Mouse (Mus musculus): ENCODE measurements around the gene Phf19. TPM values are rescaled to one million over a fixed set of nuclear protein-coding genes. Genes with fewer than 3 reads are reported as not detected.

Phf19 gene
- polyA plus RNA-seq, 1 experiment from 2014 or later = 3.9 TPM

GRCm38 (mm10) chr2:34903652-34904405 lies 10.0 kb downstream of the Phf19 start:
- H3K27ac ChIP-seq (ENCODE audit: low read depth, low read length) = no peak overlapping the region
- WGBS = 85% methylated on average over 4 of the region's 4 CpGs
- no peak overlapping the region for H3K4me3 ChIP-seq (ENCODE audit: low read depth, low read length)
- no peaks in the 10 kb centered on the region for H3K27me3 ChIP-seq (ENCODE audit: control insufficient read depth, insufficient read depth, low read length)
- H3K4me2 ChIP-seq = no peak overlapping the region
- H3K9ac ChIP-seq (ENCODE audit: low read length) = no peak overlapping the region
- H3K4me1 ChIP-seq (ENCODE audit: control insufficient read depth, insufficient read depth, low read length) = no peaks in the 10 kb centered on the region; the same call in 1 of the 2 replicates
- peak; percentile 74 for DNase-seq (ENCODE audit: low spot score, missing footprints)
- no peaks in the 10 kb centered on the region for H3K9me3 ChIP-seq (ENCODE audit: control insufficient read depth, low read length)
- ATAC-seq (ENCODE audit: low FRiP score) = no peak
- H3K36me3 ChIP-seq (ENCODE audit: control insufficient read depth, insufficient read depth, low read length) = no peaks in the 10 kb centered on the region

GRCm38 (mm10) chr2:34903191-34903590 lies 10.6 kb downstream of the Phf19 start:
- Histone ChIP-seq H3K36me3 (ENCODE audit: control insufficient read depth, insufficient read depth, low read length) (no peaks in the 10 kb centered on the region), H3K27me3 (ENCODE audit: control insufficient read depth, insufficient read depth, low read length) (no peaks in the 10 kb centered on the region), H3K9me3 (ENCODE audit: control insufficient read depth, low read length) (no peaks in the 10 kb centered on the region), H3K4me2 (no peak overlapping the region), H3K27ac (ENCODE audit: low read depth, low read length) (no peak overlapping the region), H3K4me3 (ENCODE audit: low read depth, low read length) (no peak overlapping the region), H3K4me1 (ENCODE audit: control insufficient read depth, insufficient read depth, low read length) (no peaks in the 10 kb centered on the region; the same call in 1 of the 2 replicates), H3K9ac (ENCODE audit: low read length) (no peak overlapping the region)
- peak; percentile 2 for DNase-seq (ENCODE audit: low spot score, missing footprints)
- no peak for ATAC-seq (ENCODE audit: low FRiP score)
- whole genome bisulfite sequencing = 91% methylated on average over 7 of the region's 7 CpGs

GRCm38 (mm10) chr2:34902731-34903130 lies 11.1 kb downstream of the Phf19 start:
- Histone ChIP-seq H3K4me3 (ENCODE audit: low read depth, low read length) (no peak overlapping the region), H3K4me1 (ENCODE audit: control insufficient read depth, insufficient read depth, low read length) (no peaks in the 10 kb centered on the region; the same call in 1 of the 2 replicates), H3K36me3 (ENCODE audit: control insufficient read depth, insufficient read depth, low read length) (no peaks in the 10 kb centered on the region), H3K9me3 (ENCODE audit: control insufficient read depth, low read length) (no peaks in the 10 kb centered on the region), H3K27me3 (ENCODE audit: control insufficient read depth, insufficient read depth, low read length) (no peaks in the 10 kb centered on the region), H3K9ac (ENCODE audit: low read length) (no peak overlapping the region), H3K4me2 (no peak overlapping the region), H3K27ac (ENCODE audit: low read depth, low read length) (no peak overlapping the region)
- WGBS = 89% methylated on average over 6 of the region's 6 CpGs
- DNase-seq (ENCODE audit: low spot score, missing footprints) (peak; percentile 47), ATAC-seq (ENCODE audit: low FRiP score) (no peak)

GRCm38 (mm10) chr2:34901726-34902125 lies 12.1 kb downstream of the Phf19 start:
- H3K36me3 ChIP-seq (ENCODE audit: control insufficient read depth, insufficient read depth, low read length) = no peaks in the 10 kb centered on the region
- H3K9ac ChIP-seq (ENCODE audit: low read length) = no peak overlapping the region
- no peak overlapping the region for H3K4me3 ChIP-seq (ENCODE audit: low read depth, low read length)
- no peak overlapping the region for H3K4me2 ChIP-seq
- H3K4me1 ChIP-seq (ENCODE audit: control insufficient read depth, insufficient read depth, low read length) = no peaks in the 10 kb centered on the region; the same call in 1 of the 2 replicates
- WGBS = 81% methylated on average over 4 of the region's 4 CpGs
- H3K27ac ChIP-seq (ENCODE audit: low read depth, low read length) = no peak overlapping the region
- no peaks in the 10 kb centered on the region for H3K27me3 ChIP-seq (ENCODE audit: control insufficient read depth, insufficient read depth, low read length)
- no peaks in the 10 kb centered on the region for H3K9me3 ChIP-seq (ENCODE audit: control insufficient read depth, low read length)
- DNase-seq (ENCODE audit: low spot score, missing footprints) (peak; percentile 44), ATAC-seq (ENCODE audit: low FRiP score) (no peak)

GRCm38 (mm10) chr2:34900412-34900811 lies 13.4 kb downstream of the Phf19 start:
- Histone ChIP-seq H3K4me3 (ENCODE audit: low read depth, low read length) (no peak overlapping the region), H3K9me3 (ENCODE audit: control insufficient read depth, low read length) (no peaks in the 10 kb centered on the region), H3K36me3 (ENCODE audit: control insufficient read depth, insufficient read depth, low read length) (no peaks in the 10 kb centered on the region), H3K27me3 (ENCODE audit: control insufficient read depth, insufficient read depth, low read length) (no peaks in the 10 kb centered on the region), H3K27ac (ENCODE audit: low read depth, low read length) (no peak overlapping the region), H3K4me2 (no peak overlapping the region), H3K9ac (ENCODE audit: low read length) (no peak overlapping the region), H3K4me1 (ENCODE audit: control insufficient read depth, insufficient read depth, low read length) (no peaks in the 10 kb centered on the region; the same call in 1 of the 2 replicates)
- ATAC-seq (ENCODE audit: low FRiP score) = no peak
- no peak for DNase-seq (ENCODE audit: low spot score, missing footprints)
- WGBS = 77% methylated on average over 1 of the region's 1 CpGs

- Histone ChIP-seq H3K4me1 (ENCODE audit: control insufficient read depth, insufficient read depth, low read length) (no peaks in the 10 kb centered on the region; the same call in 1 of the 2 replicates), H3K27ac (ENCODE audit: low read depth, low read length) (no peak overlapping the region), H3K9me3 (ENCODE audit: control insufficient read depth, low read length) (no peaks in the 10 kb centered on the region), H3K4me3 (ENCODE audit: low read depth, low read length) (no peak overlapping the region), H3K36me3 (ENCODE audit: control insufficient read depth, insufficient read depth, low read length) (no peaks in the 10 kb centered on the region), H3K4me2 (no peak overlapping the region), H3K27me3 (ENCODE audit: control insufficient read depth, insufficient read depth, low read length) (no peaks in the 10 kb centered on the region), H3K9ac (ENCODE audit: low read length) (no peak overlapping the region)
- DNase-seq (ENCODE audit: low spot score, missing footprints) (peak; percentile 45), ATAC-seq (ENCODE audit: low FRiP score) (no peak)
- WGBS = 83% methylated on average over 11 of the region's 11 CpGs
These were observed 14.1 kb downstream of the Phf19 start for GRCm38 (mm10) chr2:34899682-34900081.

GRCm38 (mm10) chr2:34897820-34898219 lies 16.0 kb downstream of the Phf19 start:
- no peak for ATAC-seq (ENCODE audit: low FRiP score)
- H3K27ac ChIP-seq (ENCODE audit: low read depth, low read length) = no peak overlapping the region
- H3K27me3 ChIP-seq (ENCODE audit: control insufficient read depth, insufficient read depth, low read length) = no peaks in the 10 kb centered on the region
- no peak overlapping the region for H3K4me2 ChIP-seq
- H3K9ac ChIP-seq (ENCODE audit: low read length) = no peak overlapping the region
- 22% methylated on average over 10 of the region's 10 CpGs for WGBS
- H3K4me3 ChIP-seq (ENCODE audit: low read depth, low read length) = no peak overlapping the region
- peak; percentile 84 for DNase-seq (ENCODE audit: low spot score, missing footprints)
- H3K36me3 ChIP-seq (ENCODE audit: control insufficient read depth, insufficient read depth, low read length) = no peaks in the 10 kb centered on the region
- H3K4me1 ChIP-seq (ENCODE audit: control insufficient read depth, insufficient read depth, low read length) = no peaks in the 10 kb centered on the region
- H3K9me3 ChIP-seq (ENCODE audit: control insufficient read depth, low read length) = no peaks in the 10 kb centered on the region

- Histone ChIP-seq H3K9me3 (ENCODE audit: control insufficient read depth, low read length) (no peaks in the 10 kb centered on the region), H3K4me1 (ENCODE audit: control insufficient read depth, insufficient read depth, low read length) (no peaks in the 10 kb centered on the region), H3K4me3 (ENCODE audit: low read depth, low read length) (no peak overlapping the region), H3K27me3 (ENCODE audit: control insufficient read depth, insufficient read depth, low read length) (no peaks in the 10 kb centered on the region), H3K4me2 (no peak overlapping the region), H3K27ac (ENCODE audit: low read depth, low read length) (no peak overlapping the region), H3K36me3 (ENCODE audit: control insufficient read depth, insufficient read depth, low read length) (no peaks in the 10 kb centered on the region), H3K9ac (ENCODE audit: low read length) (no peak overlapping the region)
- ATAC-seq (ENCODE audit: low FRiP score) (no peak), DNase-seq (ENCODE audit: low spot score, missing footprints) (peak; percentile 57)
- 88% methylated on average over 17 of the region's 17 CpGs for WGBS
These were observed 16.9 kb downstream of the Phf19 start for GRCm38 (mm10) chr2:34896821-34897460.

- 79% methylated on average over 19 of the region's 19 CpGs for WGBS
- H3K4me2 ChIP-seq = no peak overlapping the region
These were observed 18.2 kb downstream of the Phf19 start for GRCm38 (mm10) chr2:34895503-34896113.

More at GRCm38 (mm10) chr2:34895503-34896113, 18.2 kb downstream of the Phf19 start:
- ATAC-seq (ENCODE audit: low FRiP score) = no peak
- no peaks in the 10 kb centered on the region for H3K9me3 ChIP-seq (ENCODE audit: control insufficient read depth, low read length)
- DNase-seq (ENCODE audit: low spot score, missing footprints) = no peak
- H3K4me1 ChIP-seq (ENCODE audit: control insufficient read depth, insufficient read depth, low read length) = no peaks in the 10 kb centered on the region
- H3K4me3 ChIP-seq (ENCODE audit: low read depth, low read length) = no peak overlapping the region
- H3K27me3 ChIP-seq (ENCODE audit: control insufficient read depth, insufficient read depth, low read length) = no peaks in the 10 kb centered on the region
- H3K9ac ChIP-seq (ENCODE audit: low read length) = no peak overlapping the region
- no peak overlapping the region for H3K27ac ChIP-seq (ENCODE audit: low read depth, low read length)
- H3K36me3 ChIP-seq (ENCODE audit: control insufficient read depth, insufficient read depth, low read length) = no peaks in the 10 kb centered on the region

All from midbrain, embryonic 11.5 days (tissue).